Mouse (Mus musculus) liver, adult 2 months (tissue): ENCODE results near the gene Crebl2.
A peak's percentile ranks its signal among the peaks of the same experiment; 100 is the strongest.

Source experiments
- CTCF ChIP-seq: fragments of 200-500 bp; IDR thresholded peaks from 2 replicates; pipeline ENCODE4 v1.5.1; 2011; ENCODE audit warnings: low read depth, low read length, control low read depth
- POLR2A ChIP-seq: fragments of 200-500 bp; IDR thresholded peaks from 2 replicates; pipeline ENCODE4 v1.6.1; 2011; ENCODE audit warnings: low read length, control low read depth; ENCODE audit not compliant: insufficient read depth; ENCODE audit errors: extremely low read depth

DNA sequence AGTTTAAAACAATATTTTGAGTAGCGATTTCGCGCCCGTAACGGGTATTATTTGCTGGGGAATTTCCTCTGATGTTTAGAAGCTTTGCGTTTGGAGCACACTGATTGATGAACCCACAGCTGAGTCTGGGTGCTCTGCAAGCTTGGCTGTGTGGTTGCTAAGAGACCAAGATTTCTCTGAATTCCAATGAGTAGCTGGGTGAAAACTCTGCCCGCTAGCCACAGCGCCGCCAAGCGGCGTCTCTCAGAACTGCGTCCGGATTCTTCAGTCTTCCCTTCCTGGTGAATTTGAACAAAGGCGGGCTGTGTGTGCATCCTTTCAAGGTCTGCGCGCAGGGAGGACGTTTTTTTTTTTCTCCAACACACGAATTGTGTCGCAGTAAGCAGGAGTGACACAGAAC is 33.2 kb downstream of the Crebl2 start:
- TF ChIP-seq CTCF = peak; percentile 95
- no peak for TF ChIP-seq POLR2A
